Mouse (Mus musculus) heart, embryonic 16.5 days (tissue): ENCODE results near the gene Ptprc. TPM values are rescaled to one million over a fixed set of nuclear protein-coding genes. Genes with fewer than 3 reads are reported as not detected.

Experiments
- ATAC-seq: fragments of 200-750 bp; cut with Nextera tagmentation; replicated peaks from 2 replicates; pipeline ENCODE4 v1.8.0; 2017; ENCODE audit warnings: moderate number of reproducible peaks; ENCODE audit not compliant: insufficient read depth, low FRiP score; ENCODE audit errors: extremely low read depth
- H3K27ac ChIP-seq: fragments of 300-500 bp; sonication (generic); 2 replicates; pipeline ENCODE4 v1.5.1; 2014; ENCODE audit warnings: mild to moderate bottlenecking, low read length, control low read depth, moderate library complexity
- H3K27me3 ChIP-seq: fragments of 300-500 bp; sonication (generic); 2 replicates; pipeline ENCODE4 v1.6.1; 2014; ENCODE audit warnings: low read length, mixed read lengths; ENCODE audit not compliant: control insufficient read depth, insufficient read depth
- H3K36me3 ChIP-seq: fragments of 300-500 bp; sonication (generic); 2 replicates; pipeline ENCODE4 v1.6.1; 2014; ENCODE audit not compliant: control insufficient read depth, insufficient read depth
- H3K4me1 ChIP-seq: fragments of 300-500 bp; sonication (generic); 2 replicates; pipeline ENCODE4 v1.6.1; 2014; ENCODE audit warnings: low read length, mixed read lengths; ENCODE audit not compliant: control insufficient read depth, insufficient read depth
- H3K4me2 ChIP-seq: fragments of 300-500 bp; sonication (generic); 2 replicates; pipeline ENCODE4 v1.6.1; 2014; ENCODE audit warnings: low read depth, mild to moderate bottlenecking, control low read depth, low read length
- H3K4me3 ChIP-seq: fragments of 300-500 bp; sonication (generic); 2 replicates; pipeline ENCODE4 v1.5.1; 2014; ENCODE audit warnings: mild to moderate bottlenecking, control low read depth, low read length
- H3K9ac ChIP-seq: fragments of 300-500 bp; sonication (generic); 2 replicates; pipeline ENCODE4 v1.6.1; 2014; ENCODE audit warnings: low read length, control low read depth
- H3K9me3 ChIP-seq: fragments of 300-500 bp; sonication (generic); replicated peaks from 2 replicates; pipeline ENCODE4 v1.6.1; 2016; ENCODE audit warnings: low read length; ENCODE audit not compliant: control insufficient read depth
- WGBS: fragments of 180-500 bp; shearing (Covaris S2); extraction: QIAGEN DNeasy Blood & Tissue Kit; methylation state at CpG from one replicate; pipeline ENCODE4 v1.1.7; 2014; 5-methylcytosine and 5-hydroxymethylcytosine counted together
- polyA plus RNA-seq: library from polyadenylated mRNA; unstranded; fragments of >200 nt; fragmentation: Nextera tagmentation; extraction: Ambion mirVana; gene quantifications from 2 replicates; pipeline ENCODE4 v1.2.1, GENCODE M21; 2015

Gene Ptprc
- 9.9 and 27.3 TPM in 2 replicates for polyA plus RNA-seq

DNA sequence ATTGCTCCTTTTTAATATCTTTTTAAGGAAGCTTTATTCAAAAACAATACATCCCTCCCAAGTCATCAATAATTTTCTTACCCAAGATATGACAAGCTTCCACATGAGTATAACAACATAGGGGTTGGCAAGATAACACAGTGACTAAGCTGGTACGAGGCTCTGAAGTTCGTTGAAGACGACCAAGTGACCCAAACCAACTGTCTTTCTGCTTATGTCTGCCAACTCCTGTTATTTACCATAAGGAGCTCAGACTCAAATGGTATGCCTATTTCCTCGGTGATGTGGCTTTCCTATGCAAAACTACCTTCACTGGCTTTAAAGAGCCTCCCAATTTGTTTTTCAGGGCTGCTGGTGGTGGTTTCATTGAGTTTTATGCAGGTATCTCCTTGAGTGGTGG is at the start of gene Ptprc:
Ptprc (minus strand) TSS at position 215 of the 400 bp plus-strand sequence.
- no peaks in the 10 kb centered on the region for H3K4me1 ChIP-seq
- no peaks in the 10 kb centered on the region for H3K27me3 ChIP-seq
- H3K36me3 ChIP-seq, result no peaks in the 10 kb centered on the region
- no peak within 1 kb of the TSS for H3K4me2 ChIP-seq
- peak within 1 kb of the TSS; percentile 18; the same call in 1 of the 2 replicates for H3K9ac ChIP-seq
- H3K4me3 ChIP-seq, result peak within 1 kb of the TSS; percentile 40
- 0 out of 2 replicates have a peak within 1 kb of the TSS, but pooled peaks have one; percentile 24 for H3K27ac ChIP-seq
- 60% methylated on average over 4 of the region's 4 CpGs for WGBS
- no peak for ATAC-seq
- H3K9me3 ChIP-seq, result no peaks in the 10 kb centered on the region

DNA sequence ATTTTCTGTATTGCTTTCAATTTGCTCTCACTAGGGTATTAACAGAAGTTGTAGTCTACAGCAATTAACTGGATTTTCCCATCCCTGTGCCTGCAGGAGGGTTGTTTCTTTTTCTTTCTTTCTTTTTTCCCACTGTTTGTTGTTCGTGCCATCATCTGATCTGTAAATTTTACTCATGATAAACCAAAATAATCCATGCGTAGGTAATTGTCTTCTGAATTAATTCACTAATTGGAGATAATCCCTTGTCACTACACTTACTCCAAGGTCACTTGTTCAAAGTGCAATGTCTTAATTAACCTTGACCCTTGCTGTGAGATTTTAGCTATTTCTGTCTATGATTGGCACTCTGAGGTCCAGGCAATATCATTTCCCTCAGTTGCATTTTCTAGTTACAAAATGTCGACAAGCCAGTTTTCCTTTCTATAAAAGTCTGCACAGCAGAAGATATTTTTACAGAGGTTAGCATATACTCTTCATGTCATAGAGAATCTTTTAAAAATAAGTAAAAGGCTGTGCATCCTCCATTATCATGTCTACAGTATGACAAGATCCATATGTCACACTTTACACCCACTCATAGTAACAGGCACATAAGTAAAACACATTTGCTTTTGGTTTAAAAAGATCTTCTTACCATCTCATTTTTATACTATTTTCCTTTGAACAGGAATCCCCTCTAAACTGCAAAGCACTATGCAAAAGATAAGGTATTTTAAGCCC is 39.4 kb upstream of the Ptprc start:
- no peaks in the 10 kb centered on the region for H3K27me3 ChIP-seq
- no peaks in the 10 kb centered on the region for H3K4me1 ChIP-seq
- no peak for ATAC-seq
- H3K9ac ChIP-seq, result no peak overlapping the region
- H3K9me3 ChIP-seq, result no peaks in the 10 kb centered on the region
- H3K36me3 ChIP-seq, result no peaks in the 10 kb centered on the region
- no peak overlapping the region for H3K27ac ChIP-seq
- H3K4me2 ChIP-seq, result no peak overlapping the region
- 72% methylated on average over 3 of the region's 3 CpGs for WGBS
- no peak overlapping the region for H3K4me3 ChIP-seq

DNA sequence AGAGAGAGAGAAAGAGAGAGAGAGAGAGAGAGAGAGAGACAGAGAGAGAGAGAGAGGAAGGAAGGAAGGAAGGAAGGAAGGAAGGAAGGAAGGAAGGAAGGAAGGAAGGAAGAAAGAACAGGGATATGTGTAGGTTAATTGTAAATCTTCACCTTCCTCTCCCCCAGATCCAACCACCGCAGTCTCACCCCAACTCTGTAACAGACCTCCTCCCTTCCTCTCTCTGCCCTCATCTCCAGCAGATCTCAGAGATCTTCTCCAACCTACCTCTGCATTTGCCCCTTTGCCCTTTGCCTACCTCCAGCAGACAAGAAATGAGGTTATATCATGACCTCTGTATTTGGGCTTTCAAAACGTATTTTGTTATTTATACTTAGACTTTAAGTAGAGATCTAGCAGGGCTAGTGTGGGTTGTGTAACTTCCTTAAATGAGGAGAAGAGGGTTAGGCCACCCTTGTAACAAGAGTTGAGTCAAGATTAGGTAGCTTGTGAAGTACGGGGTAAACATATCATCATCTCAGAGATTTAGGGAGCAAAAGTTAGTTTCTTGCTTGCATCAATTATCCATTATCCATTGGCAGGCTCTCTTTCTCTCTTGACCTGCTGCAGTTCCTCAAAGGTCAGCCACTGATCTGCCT is 35.0 kb upstream of the Ptprc start:
- H3K27me3 ChIP-seq, result no peaks in the 10 kb centered on the region
- H3K27ac ChIP-seq, result no peak overlapping the region
- no peak for ATAC-seq
- 74% methylated on average over 3 of the region's 3 CpGs for WGBS
- H3K9ac ChIP-seq, result no peak overlapping the region
- no peaks in the 10 kb centered on the region for H3K4me1 ChIP-seq
- H3K9me3 ChIP-seq, result no peaks in the 10 kb centered on the region
- H3K4me3 ChIP-seq, result no peak overlapping the region
- no peaks in the 10 kb centered on the region for H3K36me3 ChIP-seq
- no peak overlapping the region for H3K4me2 ChIP-seq

DNA sequence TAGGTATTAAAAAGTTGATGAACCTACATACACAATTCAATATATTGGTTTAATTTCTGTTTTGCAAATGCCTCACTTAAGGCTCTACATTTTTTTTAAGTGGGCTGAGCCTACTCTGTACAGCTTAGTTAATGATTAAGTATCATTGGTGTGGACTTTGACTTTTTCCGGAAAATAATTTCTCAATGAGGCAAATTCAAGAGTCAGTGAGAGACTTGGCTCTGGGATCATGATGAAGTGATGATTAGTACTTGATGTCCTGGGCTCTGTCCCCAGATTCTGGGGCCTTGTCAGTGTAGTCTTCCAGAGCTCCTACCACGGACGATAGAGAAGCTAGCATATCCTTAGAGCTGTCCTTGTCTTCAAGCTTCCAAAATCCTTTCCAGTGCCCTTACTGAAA is 34.2 kb upstream of the Ptprc start:
- no peaks in the 10 kb centered on the region for H3K4me1 ChIP-seq
- WGBS, result 72% methylated on average over 3 of the region's 3 CpGs
- no peak overlapping the region for H3K4me2 ChIP-seq
- no peak overlapping the region for H3K27ac ChIP-seq
- no peaks in the 10 kb centered on the region for H3K36me3 ChIP-seq
- H3K27me3 ChIP-seq, result no peaks in the 10 kb centered on the region
- no peak overlapping the region for H3K9ac ChIP-seq
- H3K4me3 ChIP-seq, result no peak overlapping the region
- ATAC-seq, result no peak
- no peaks in the 10 kb centered on the region for H3K9me3 ChIP-seq

DNA sequence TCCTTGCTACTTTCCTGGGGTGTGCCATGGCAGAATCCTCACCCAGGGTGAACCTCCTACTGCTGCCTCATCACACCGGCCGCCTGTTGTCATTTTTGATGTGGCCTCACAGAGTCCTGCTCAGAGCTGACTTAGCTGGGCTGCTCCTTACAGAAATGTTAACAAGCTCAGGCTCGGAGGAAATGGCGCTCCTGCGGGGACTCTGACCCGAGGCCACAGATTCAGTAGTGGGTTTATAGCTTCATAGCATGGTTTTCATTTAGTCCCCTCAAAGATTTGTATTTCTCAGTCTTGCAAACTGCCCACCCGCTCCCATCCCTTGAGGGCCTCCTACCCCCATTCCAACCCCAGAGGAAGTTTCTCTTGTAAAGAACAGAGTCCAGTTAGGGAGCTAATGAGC is 30.5 kb upstream of the Ptprc start:
- Histone ChIP-seq H3K9ac (no peak overlapping the region), H3K36me3 (no peaks in the 10 kb centered on the region), H3K4me1 (no peaks in the 10 kb centered on the region), H3K4me2 (no peak overlapping the region), H3K27ac (no peak overlapping the region), H3K4me3 (no peak overlapping the region), H3K27me3 (no peaks in the 10 kb centered on the region), H3K9me3 (no peaks in the 10 kb centered on the region)
- WGBS, result 69% methylated on average over 7 of the region's 7 CpGs
- no peak for ATAC-seq

DNA sequence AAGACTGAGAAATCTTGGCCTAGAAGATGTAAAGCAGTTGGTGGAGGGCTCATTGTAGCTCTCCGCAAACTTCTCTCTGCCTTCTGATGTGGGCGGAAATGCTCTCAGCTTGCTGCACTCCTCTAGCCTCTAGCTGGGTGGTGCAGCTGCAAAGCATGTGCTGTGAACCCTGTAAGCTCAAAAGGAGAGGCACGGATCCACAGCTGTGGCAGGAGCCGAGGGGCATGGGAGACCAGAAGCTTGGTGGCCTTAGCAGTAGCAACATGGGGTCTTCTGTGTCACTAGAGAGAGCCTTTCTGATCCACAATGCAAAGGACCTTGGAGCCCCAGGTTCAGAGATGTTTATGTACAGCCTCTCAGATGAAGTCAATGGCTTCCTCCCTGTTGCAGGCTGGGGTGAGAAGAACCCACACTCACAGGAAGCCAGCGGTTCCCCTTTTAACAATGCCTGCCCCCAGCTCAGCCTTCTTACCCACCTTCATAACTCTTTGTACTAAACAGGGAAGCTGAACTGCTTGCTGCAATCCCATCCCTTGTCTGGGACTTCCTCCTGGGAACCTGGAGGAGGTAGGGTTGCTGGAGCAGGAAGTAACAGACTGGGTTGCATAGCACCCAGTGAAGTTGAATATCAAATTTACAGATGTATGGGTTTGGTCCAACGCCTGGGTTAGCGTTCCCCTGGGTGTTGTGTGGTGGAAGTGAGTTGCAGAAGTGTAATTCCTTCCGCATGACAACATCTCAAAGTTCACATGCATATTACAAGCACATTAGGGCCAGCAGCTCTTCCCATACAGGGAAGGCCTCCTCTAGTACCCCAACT is 16.4 kb upstream of the Ptprc start:
- H3K36me3 ChIP-seq, result no peaks in the 10 kb centered on the region
- H3K4me3 ChIP-seq, result no peak overlapping the region
- 61% methylated on average over 8 of the region's 8 CpGs for WGBS
- H3K4me2 ChIP-seq, result peak overlapping the region; percentile 32; the same call in 1 of the 2 replicates
- ATAC-seq, result peak; percentile 81
- no peaks in the 10 kb centered on the region for H3K9me3 ChIP-seq
- H3K9ac ChIP-seq, result no peak overlapping the region
- H3K27me3 ChIP-seq, result no peaks in the 10 kb centered on the region
- H3K27ac ChIP-seq, result peak overlapping the region; percentile 68
- no peaks in the 10 kb centered on the region for H3K4me1 ChIP-seq

DNA sequence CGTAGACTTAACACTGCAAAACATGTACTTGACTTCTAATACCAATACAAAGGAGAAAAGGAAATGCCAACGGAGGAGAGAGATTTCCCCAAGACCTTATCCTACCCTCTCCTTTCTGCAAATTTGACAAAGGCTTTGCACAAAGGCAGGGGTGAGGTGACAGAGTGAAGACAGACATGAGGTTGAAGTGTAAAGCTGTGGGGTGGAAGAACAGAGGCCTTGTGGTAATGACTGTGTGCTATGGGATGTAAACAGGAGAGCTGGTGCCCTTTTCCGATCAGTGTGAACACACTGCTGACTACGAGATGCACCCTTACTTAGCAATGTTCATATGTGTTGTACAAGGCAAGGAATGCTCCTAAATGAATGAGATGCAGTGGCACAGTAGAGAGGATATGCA is 12.6 kb upstream of the Ptprc start:
- no peak overlapping the region for H3K4me3 ChIP-seq
- H3K9me3 ChIP-seq, result no peaks in the 10 kb centered on the region
- H3K27me3 ChIP-seq, result no peaks in the 10 kb centered on the region
- no peaks in the 10 kb centered on the region for H3K36me3 ChIP-seq
- no peak overlapping the region for H3K9ac ChIP-seq
- no peak overlapping the region for H3K4me2 ChIP-seq
- 76% methylated on average over 4 of the region's 4 CpGs for WGBS
- H3K27ac ChIP-seq, result no peak overlapping the region
- no peaks in the 10 kb centered on the region for H3K4me1 ChIP-seq
- ATAC-seq, result no peak

DNA sequence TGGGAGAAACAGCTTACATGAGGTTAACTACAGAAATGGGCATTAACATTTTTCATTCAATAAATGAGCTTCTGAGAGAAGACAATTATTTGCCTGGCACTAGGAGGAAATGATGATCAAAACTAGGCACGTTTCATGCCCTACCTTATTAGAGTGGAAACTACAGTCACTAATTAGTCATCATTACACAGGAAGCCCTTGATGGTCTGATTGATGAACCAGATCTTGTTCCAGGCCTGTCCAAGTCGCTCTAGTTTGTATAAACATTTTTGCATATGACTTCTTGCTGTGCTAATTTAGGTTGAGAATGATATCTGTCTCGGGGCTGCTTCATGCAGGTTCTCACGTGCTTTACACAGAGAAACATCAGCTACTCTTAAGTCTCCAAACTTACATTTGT is 10.4 kb upstream of the Ptprc start:
- no peak overlapping the region for H3K27ac ChIP-seq
- WGBS, result 67% methylated on average over 4 of the region's 4 CpGs

DNA sequence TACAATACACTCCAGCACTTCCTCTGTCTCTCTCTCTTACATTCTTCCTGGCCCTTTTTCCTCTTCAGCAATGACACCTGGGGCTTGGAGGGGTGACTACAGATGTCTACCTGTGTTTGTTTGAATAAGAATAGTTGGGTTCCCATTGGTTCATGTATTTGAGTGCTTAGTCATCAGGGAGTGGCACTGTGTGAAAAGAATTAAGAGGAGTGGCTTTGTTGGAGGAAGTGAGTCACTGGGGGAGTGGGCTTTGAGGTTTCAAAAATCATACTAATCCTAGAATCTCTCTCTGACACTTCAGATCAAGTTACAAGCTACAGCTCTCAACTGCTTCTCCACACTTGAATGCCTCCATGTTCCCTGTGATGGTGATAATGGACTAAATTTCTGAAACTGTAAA is 4.6 kb upstream of the Ptprc start:
- no peaks in the 10 kb centered on the region for H3K4me1 ChIP-seq
- H3K9me3 ChIP-seq, result no peaks in the 10 kb centered on the region
- H3K27ac ChIP-seq, result no peak overlapping the region
- ATAC-seq, result no peak
- no peaks in the 10 kb centered on the region for H3K36me3 ChIP-seq
- H3K27me3 ChIP-seq, result no peaks in the 10 kb centered on the region
- no peak overlapping the region for H3K4me2 ChIP-seq
- H3K9ac ChIP-seq, result no peak overlapping the region
- H3K4me3 ChIP-seq, result no peak overlapping the region

More for the DNA sequence above, 10.4 kb upstream of the Ptprc start:
- no peaks in the 10 kb centered on the region for H3K27me3 ChIP-seq
- H3K4me3 ChIP-seq, result no peak overlapping the region
- no peaks in the 10 kb centered on the region for H3K9me3 ChIP-seq
- no peak overlapping the region for H3K4me2 ChIP-seq
- H3K4me1 ChIP-seq, result no peaks in the 10 kb centered on the region
- H3K9ac ChIP-seq, result no peak overlapping the region
- H3K36me3 ChIP-seq, result no peaks in the 10 kb centered on the region
- no peak for ATAC-seq
